Mouse (Mus musculus) neutrophil, adult 83 days (primary cell): ENCODE results near the gene Dgkg. TPM values are rescaled to one million over a fixed set of nuclear protein-coding genes. Genes with fewer than 3 reads are reported as not detected.

ENCODE experiments used
- total RNA-seq, 2 experiments: library from RNA; stranded (reverse); gene quantifications; one replicate each; pipeline ENCODE4 v1.2.4; 2023

Dgkg gene
- total RNA-seq = 10 to 100 TPM; 49.4 to 56.9 TPM

GRCm38 (mm10) chr16:22656533-22657444, at the start of gene Dgkg:
Gene Dgkg (minus strand): TSS chr16:22657221.

DNA sequence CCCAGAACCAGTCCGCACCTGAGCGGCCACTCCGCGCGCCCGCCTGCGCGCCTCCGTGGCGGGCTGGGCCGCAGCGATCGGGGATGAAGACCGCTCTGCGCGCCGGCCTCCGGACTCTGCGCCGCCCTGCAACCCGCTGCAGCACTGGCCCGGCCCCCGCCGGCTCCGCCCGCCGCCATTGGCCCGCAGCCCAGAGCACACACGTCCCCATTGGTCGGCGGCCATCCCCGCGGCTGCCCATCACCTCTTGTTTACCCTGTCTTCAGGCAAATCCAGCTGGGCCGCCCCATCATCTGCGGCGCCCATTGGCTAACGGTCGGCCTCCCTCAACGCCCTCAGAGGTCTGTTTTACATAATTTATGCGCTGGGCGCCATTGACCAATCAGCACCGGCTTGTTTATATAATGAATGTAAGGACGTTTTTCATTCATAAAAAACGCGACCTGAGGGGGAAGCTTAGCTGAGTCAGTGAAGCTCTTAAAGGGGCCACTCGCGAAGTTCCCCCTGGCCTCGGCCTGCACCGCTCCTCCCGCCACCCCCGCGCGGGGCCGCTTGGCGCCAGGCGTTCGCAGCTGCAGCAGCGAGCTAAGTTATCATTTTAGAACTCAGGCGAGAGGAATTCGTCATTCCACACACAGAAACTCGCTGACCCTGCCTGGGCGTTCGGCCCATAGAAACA, 217.4 kb downstream of the Dgkg start, which contains the start of gene Etv5:
TSS of gene Etv5 (minus strand) at position 221 of the 679 bp plus-strand sequence.

Other genes starting within 250 kb of the Dgkg start
- 1 to 10 TPM; 3.1 to 3.4 TPM for gene Etv5, start 217.5 kb downstream of the Dgkg start, total RNA-seq
- not detected for gene Crygs, start 154.4 kb upstream of the Dgkg start, total RNA-seq
- 10 to 100 TPM; 13.5 to 13.8 TPM for gene Tbccd1, start 200.4 kb upstream of the Dgkg start, total RNA-seq
- gene Dnajb11, start 200.6 kb upstream of the Dgkg start, total RNA-seq = 10 to 100 TPM; 50.0 to 54.0 TPM
- gene Ahsg, start 234.1 kb upstream of the Dgkg start, total RNA-seq = not detected